In genomic region chr11:97806613-97806964, GRCm38 (mm10) we compare ENCODE assay signal across 9 mouse cellular contexts. TPM values are rescaled to one million over a fixed set of nuclear protein-coding genes. Genes with fewer than 3 reads are reported as not detected.
DNase-seq lines count a peak whose midpoint lies in the region; ATAC-seq and TF ChIP-seq lines count a peak whose summit lies in the region.
"Had no signal": no experiment of that assay in that cellular context is flagged by ENCODE, and none has a peak within 500 bp of the region (broad histone marks: within the 10 kb centered on the region; RNA-seq: fewer than 3 reads in every experiment).

No protein-coding gene starts in this region.

- H3K27ac ChIP-seq in lung, embryonic 14.5 days (ENCODE audit: low read depth) = peak overlapping the region; percentile 88; the same call in 1 of the 2 replicates
- peak overlapping the region; percentile 80; the same call in 1 of the 2 replicates for H3K27ac ChIP-seq in intestine, embryonic 14.5 days (ENCODE audit: low read depth)
- H3K27ac ChIP-seq in stomach, embryonic 15.5 days = peak overlapping the region; percentile 88; the same call in 1 of the 2 replicates

- H3K4me3 ChIP-seq in lung, embryonic 14.5 days (ENCODE audit: low read depth, low read length) = no peak overlapping the region
- no peak overlapping the region for H3K4me3 ChIP-seq in lung, adult 2 months (replicated peaks; ENCODE audit: extremely low read depth, low read depth, low read length)
- H3K4me3 ChIP-seq in intestine, embryonic 14.5 days (ENCODE audit: low read depth, low read length) = no peak overlapping the region
- H3K4me3 ChIP-seq in stomach, embryonic 15.5 days (replicated peaks) = no peak overlapping the region

- peaks cover 40% of the 10 kb centered on the region for H3K36me3 ChIP-seq in lung, embryonic 14.5 days (ENCODE audit: insufficient read depth)
- peaks cover 37% of the 10 kb centered on the region for H3K36me3 ChIP-seq in intestine, embryonic 14.5 days (ENCODE audit: control insufficient read depth, insufficient read depth, low read length)
- peaks cover 4% of the 10 kb centered on the region; the same call in 1 of the 2 replicates for H3K36me3 ChIP-seq in stomach, embryonic 15.5 days

- H3K27me3 ChIP-seq in lung, embryonic 14.5 days (ENCODE audit: insufficient read depth, low read length) = no peaks in the 10 kb centered on the region
- no peaks in the 10 kb centered on the region for H3K27me3 ChIP-seq in intestine, embryonic 14.5 days (replicated peaks; ENCODE audit: control insufficient read depth, insufficient read depth, low read length)
- no peaks in the 10 kb centered on the region for H3K27me3 ChIP-seq in stomach, embryonic 15.5 days (replicated peaks)

- no peak for TF ChIP-seq POLR2A in lung, adult 2 months (IDR thresholded peaks at IDR 0.05; ENCODE audit: borderline replicate concordance, extremely low read depth, low read depth, low read length)

- ATAC-seq in lung, embryonic 14.5 days (ENCODE audit: insufficient read depth) = no peak
- no peak for ATAC-seq in intestine, embryonic 14.5 days (replicated peaks; ENCODE audit: low FRiP score, low TSS enrichment, low read depth)
- ATAC-seq in stomach, embryonic 15.5 days (ENCODE audit: insufficient read depth, low FRiP score, low read depth) = no peak
- no peak for ATAC-seq in erythroid progenitor cell, adult 5-6 weeks (replicated peaks; ENCODE audit: low FRiP score, poor library complexity, severe bottlenecking)

- H3K9ac ChIP-seq in lung, embryonic 14.5 days = no peak overlapping the region
- H3K9ac ChIP-seq in intestine, embryonic 14.5 days (ENCODE audit: low read length) = no peak overlapping the region
- H3K9ac ChIP-seq in stomach, embryonic 15.5 days = no peak overlapping the region

- WGBS in lung, embryonic 14.5 days = 52% methylated on average over 7 of the region's 7 CpGs
- WGBS in lung, adult 2 months = 45% methylated on average over 7 of the region's 7 CpGs
- 65% methylated on average over 7 of the region's 7 CpGs for WGBS in intestine, embryonic 14.5 days
- 59% methylated on average over 7 of the region's 7 CpGs for WGBS in stomach, embryonic 15.5 days

- peaks cover 84% of the 10 kb centered on the region for H3K4me1 ChIP-seq in lung, embryonic 14.5 days (ENCODE audit: insufficient read depth)
- peaks cover 65% of the 10 kb centered on the region for H3K4me1 ChIP-seq in lung, adult 2 months (ENCODE audit: control insufficient read depth, insufficient read depth, low read length)
- peaks cover 94% of the 10 kb centered on the region for H3K4me1 ChIP-seq in intestine, embryonic 14.5 days (replicated peaks; ENCODE audit: control insufficient read depth, insufficient read depth, low read length)
- H3K4me1 ChIP-seq in stomach, embryonic 15.5 days = peaks cover 79% of the 10 kb centered on the region

- H3K4me2 ChIP-seq in lung, embryonic 14.5 days = peak overlapping the region; percentile 58; the same call in 1 of the 2 replicates
- H3K4me2 ChIP-seq in intestine, embryonic 14.5 days (ENCODE audit: low read length) = peak overlapping the region; percentile 55
- H3K4me2 ChIP-seq in stomach, embryonic 15.5 days = peak overlapping the region; percentile 50; the same call in 1 of the 2 replicates

- DNase-seq in cerebellum, adult 11-12 months = peak; percentile 42
- no peak for DNase-seq in cerebellum, adult 9-11 months
- DNase-seq in lung, embryonic 14.5 days = no peak
- DNase-seq in lung, adult 2 months = no peak
- DNase-seq in intestine, embryonic 14.5 days (ENCODE audit: low spot score) = no peak
- DNase-seq in urinary bladder, postnatal 10 days (ENCODE audit: low spot score) = no peak

- no peaks in the 10 kb centered on the region for H3K9me3 ChIP-seq in lung, embryonic 14.5 days (ENCODE audit: low read depth, low read length)
- H3K9me3 ChIP-seq in intestine, embryonic 14.5 days (ENCODE audit: control insufficient read depth, low read length) = no peaks in the 10 kb centered on the region
- H3K9me3 ChIP-seq in stomach, embryonic 15.5 days = no peaks in the 10 kb centered on the region

- no peak for TF ChIP-seq CTCF in lung, embryonic 14.5 days (IDR thresholded peaks at IDR 0.05; ENCODE audit: low read depth)
- no peak for TF ChIP-seq CTCF in lung, adult 2 months (IDR thresholded peaks at IDR 0.05; ENCODE audit: insufficient read depth, low read length)

RNA-seq across cellular contexts. Expression of gene Lasp1, which starts 7.8 kb away (rescaled TPM):
- 110 and 123 TPM in 2 replicates for polyA plus RNA-seq in lung, embryonic 14.5 days (2014; fragmentation: Nextera tagmentation; extraction: Ambion mirVana)
- polyA plus RNA-seq in lung, adult 2 months (2012; rRNA removed) = 120 and 137 TPM in 2 replicates
- polyA plus RNA-seq in intestine, embryonic 14.5 days (2014; fragmentation: Nextera tagmentation; extraction: Ambion mirVana) = 85.1 and 88.6 TPM in 2 replicates
- polyA plus RNA-seq in stomach, embryonic 15.5 days (2015; fragmentation: Nextera tagmentation; extraction: Ambion mirVana) = 112 and 122 TPM in 2 replicates
- 28.9 and 33.5 TPM in 2 replicates for total RNA-seq in erythroid progenitor cell, adult 5-6 weeks (2015; ENCODE audit: low replicate concordance)
- total RNA-seq in erythroid progenitor cell, adult 5-6 weeks (2017; ENCODE audit: low replicate concordance) = 14.8 and 57.0 TPM in 2 replicates

RNA-seq across cellular contexts. Expression of gene Rpl23, which starts 24.4 kb away (rescaled TPM):
- 663 and 721 TPM in 2 replicates for polyA plus RNA-seq in lung, embryonic 14.5 days (2014; fragmentation: Nextera tagmentation; extraction: Ambion mirVana)
- 81.7 and 95.5 TPM in 2 replicates for polyA plus RNA-seq in lung, adult 2 months (2012; rRNA removed)
- polyA plus RNA-seq in intestine, embryonic 14.5 days (2014; fragmentation: Nextera tagmentation; extraction: Ambion mirVana) = 752 and 786 TPM in 2 replicates
- 502 and 526 TPM in 2 replicates for polyA plus RNA-seq in stomach, embryonic 15.5 days (2015; fragmentation: Nextera tagmentation; extraction: Ambion mirVana)
- 324 and 337 TPM in 2 replicates for total RNA-seq in erythroid progenitor cell, adult 5-6 weeks (2015; ENCODE audit: low replicate concordance)
- total RNA-seq in erythroid progenitor cell, adult 5-6 weeks (2017; ENCODE audit: low replicate concordance) = 331 and 402 TPM in 2 replicates

RNA-seq across cellular contexts. Expression of gene 1700001P01Rik, which starts 30.9 kb away (rescaled TPM):
- 0.32 TPM in 1 of 2 replicates, not detected in the other for polyA plus RNA-seq in lung, embryonic 14.5 days (2014; fragmentation: Nextera tagmentation; extraction: Ambion mirVana)
- 0.22 TPM in 1 of 2 replicates, not detected in the other for polyA plus RNA-seq in lung, adult 2 months (2012; rRNA removed)
- polyA plus RNA-seq in intestine, embryonic 14.5 days (2014; fragmentation: Nextera tagmentation; extraction: Ambion mirVana) = 0.31 TPM in 2 replicates
- polyA plus RNA-seq in stomach, embryonic 15.5 days (2015; fragmentation: Nextera tagmentation; extraction: Ambion mirVana) = 0.37 and 0.60 TPM in 2 replicates
- total RNA-seq in erythroid progenitor cell, adult 5-6 weeks (2015; ENCODE audit: low replicate concordance) = not detected in 2 replicates
- total RNA-seq in erythroid progenitor cell, adult 5-6 weeks (2017; ENCODE audit: low replicate concordance) = not detected in 2 replicates
- polyA plus RNA-seq: liver, embryonic 16.5 days had no signal

RNA-seq across cellular contexts. Expression of gene B230217C12Rik, which starts 34.0 kb away (rescaled TPM):
- 6.1 and 6.8 TPM in 2 replicates for polyA plus RNA-seq in lung, embryonic 14.5 days (2014; fragmentation: Nextera tagmentation; extraction: Ambion mirVana)
- polyA plus RNA-seq in lung, adult 2 months (2012; rRNA removed) = 2.8 and 4.5 TPM in 2 replicates
- 8.1 and 9.5 TPM in 2 replicates for polyA plus RNA-seq in intestine, embryonic 14.5 days (2014; fragmentation: Nextera tagmentation; extraction: Ambion mirVana)
- polyA plus RNA-seq in stomach, embryonic 15.5 days (2015; fragmentation: Nextera tagmentation; extraction: Ambion mirVana) = 4.0 and 5.7 TPM in 2 replicates
- not detected in 2 replicates for total RNA-seq in erythroid progenitor cell, adult 5-6 weeks (2015; ENCODE audit: low replicate concordance)
- total RNA-seq in erythroid progenitor cell, adult 5-6 weeks (2017; ENCODE audit: low replicate concordance) = not detected in 2 replicates

RNA-seq across cellular contexts. Expression of gene Cwc25, which starts 40.2 kb away (rescaled TPM):
- polyA plus RNA-seq in lung, embryonic 14.5 days (2014; fragmentation: Nextera tagmentation; extraction: Ambion mirVana) = 13.3 and 14.2 TPM in 2 replicates
- 7.0 and 11.6 TPM in 2 replicates for polyA plus RNA-seq in lung, adult 2 months (2012; rRNA removed)
- 10.5 and 11.8 TPM in 2 replicates for polyA plus RNA-seq in intestine, embryonic 14.5 days (2014; fragmentation: Nextera tagmentation; extraction: Ambion mirVana)
- polyA plus RNA-seq in stomach, embryonic 15.5 days (2015; fragmentation: Nextera tagmentation; extraction: Ambion mirVana) = 14.8 and 16.8 TPM in 2 replicates
- 8.3 and 13.8 TPM in 2 replicates for total RNA-seq in erythroid progenitor cell, adult 5-6 weeks (2015; ENCODE audit: low replicate concordance)
- 8.8 and 19.1 TPM in 2 replicates for total RNA-seq in erythroid progenitor cell, adult 5-6 weeks (2017; ENCODE audit: low replicate concordance)
